Mouse (Mus musculus): ENCODE measurements around the gene Dpp10.

Dpp10 gene

DNA sequence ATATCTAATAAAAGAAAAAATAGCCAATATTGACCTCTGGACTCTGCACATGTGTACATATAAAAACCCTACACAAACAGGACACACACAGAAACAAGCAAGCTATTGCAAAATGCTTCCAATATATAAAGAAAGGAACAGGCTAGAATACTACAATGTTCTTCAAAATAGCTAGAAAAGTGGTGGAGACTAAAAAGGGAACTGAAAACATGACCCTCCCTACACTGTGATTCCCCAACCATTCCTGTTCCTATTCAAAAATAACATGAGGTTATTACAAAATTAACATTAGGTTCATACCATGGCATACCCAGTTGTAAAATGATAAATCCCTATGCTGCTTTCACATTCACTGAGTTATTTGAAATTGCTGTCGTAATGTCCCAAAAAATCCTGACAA, 125.8 kb downstream of the Dpp10 start:
- DNase-seq (ENCODE audit: low spot score in 2 of 2) = no peak

DNA sequence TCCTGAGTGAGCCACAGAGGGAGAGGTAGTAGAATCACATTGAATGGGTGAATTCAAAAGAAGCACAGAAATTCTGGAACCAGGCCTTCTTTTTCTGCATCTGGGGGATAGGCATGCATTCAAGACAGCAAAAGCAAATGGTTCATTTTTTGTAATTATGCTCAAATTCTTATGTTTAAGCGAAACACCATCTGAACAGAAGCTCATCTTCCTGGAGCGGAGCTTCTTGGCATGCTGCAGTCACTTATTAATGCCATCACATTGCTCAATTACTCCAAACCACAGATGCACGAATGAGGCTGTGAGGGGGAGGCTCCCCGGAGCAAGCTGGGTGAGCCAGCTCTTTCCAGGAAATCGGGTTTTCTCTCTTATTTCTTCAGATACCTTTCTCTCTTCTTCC, 142.7 kb downstream of the Dpp10 start:
- no peak for DNase-seq (ENCODE audit: low spot score in 2 of 2)

DNA sequence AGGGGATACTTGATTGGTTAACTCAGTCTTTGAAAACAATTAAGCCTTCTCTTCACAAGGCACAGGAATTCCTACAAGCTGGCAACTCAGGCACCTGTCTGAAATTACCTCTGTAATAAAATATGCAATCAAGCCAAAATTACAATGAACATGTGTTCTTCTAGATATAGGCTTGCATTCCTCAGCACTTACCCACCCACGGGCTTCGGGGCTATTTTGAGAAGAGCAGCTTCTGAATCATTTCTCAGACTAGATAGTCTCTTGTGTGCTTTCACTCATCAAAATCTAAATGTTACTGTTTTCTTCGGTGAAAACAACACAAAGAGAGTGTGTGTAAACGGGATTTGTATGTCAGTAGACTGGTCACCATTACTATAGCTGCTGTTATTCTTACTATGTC, 144.1 kb downstream of the Dpp10 start:
- no peak for DNase-seq (ENCODE audit: low spot score in 2 of 2)

DNA sequence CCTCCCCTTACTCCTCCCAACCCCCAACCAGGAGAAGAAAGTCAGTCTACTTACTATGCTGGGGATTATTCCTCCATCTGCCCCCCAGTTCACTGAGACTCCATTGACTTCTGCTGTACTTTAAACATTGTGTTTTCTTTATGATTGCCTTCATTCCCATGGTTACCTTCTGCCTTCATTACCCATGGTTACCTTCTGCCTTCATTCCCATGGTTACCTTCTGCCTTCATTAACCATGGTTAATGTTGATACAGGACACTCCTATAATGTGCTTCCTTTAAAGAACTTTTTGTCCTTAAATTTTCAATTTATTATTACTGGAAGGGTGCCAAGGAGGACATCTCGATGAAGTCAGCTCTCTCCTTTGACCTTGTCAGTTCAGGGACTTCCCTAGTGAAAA, 158.1 kb downstream of the Dpp10 start:
- DNase-seq (ENCODE audit: low spot score in 2 of 2) = no peak

DNA sequence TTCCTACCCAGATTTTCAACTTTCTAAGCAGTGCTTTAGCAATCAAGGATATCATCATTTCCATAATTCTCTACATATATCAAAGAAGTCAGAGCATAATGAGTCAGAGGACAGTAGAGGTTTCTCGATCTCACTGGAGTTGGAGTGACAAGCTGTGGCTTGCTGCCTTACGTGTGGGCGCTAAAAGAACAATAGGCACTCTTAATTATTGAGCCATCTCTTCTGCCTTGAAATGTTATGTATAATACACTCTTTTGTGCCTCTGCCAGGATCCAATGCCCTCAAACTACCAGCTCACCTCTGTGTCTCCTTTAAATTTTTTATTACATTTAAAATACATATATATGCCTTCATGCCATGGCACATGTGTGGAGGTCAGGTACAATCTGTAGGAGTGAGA, 198.5 kb downstream of the Dpp10 start:
- no peak for DNase-seq (ENCODE audit: low spot score in 2 of 2)

DNA sequence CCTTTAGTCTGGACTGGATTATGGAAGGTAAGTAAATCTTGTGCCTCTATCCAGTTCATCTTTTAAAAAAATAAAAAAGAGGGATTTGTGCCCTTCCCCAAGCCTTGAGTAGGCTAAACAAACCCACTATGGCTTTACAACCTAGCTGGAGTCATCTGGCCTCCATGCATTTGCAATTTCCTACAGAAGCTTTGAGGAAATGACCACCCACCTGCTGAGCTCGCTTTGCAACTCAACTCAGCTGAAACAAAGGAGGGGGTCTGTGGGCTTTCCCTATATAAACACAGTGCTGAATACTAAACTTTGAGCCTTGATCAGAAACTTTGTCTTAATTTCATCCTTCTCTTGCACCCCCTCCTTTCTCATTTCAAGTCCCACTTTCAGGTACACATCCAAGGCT, 244.2 kb downstream of the Dpp10 start:
- no peak for DNase-seq (ENCODE audit: low spot score in 2 of 2)

DNA sequence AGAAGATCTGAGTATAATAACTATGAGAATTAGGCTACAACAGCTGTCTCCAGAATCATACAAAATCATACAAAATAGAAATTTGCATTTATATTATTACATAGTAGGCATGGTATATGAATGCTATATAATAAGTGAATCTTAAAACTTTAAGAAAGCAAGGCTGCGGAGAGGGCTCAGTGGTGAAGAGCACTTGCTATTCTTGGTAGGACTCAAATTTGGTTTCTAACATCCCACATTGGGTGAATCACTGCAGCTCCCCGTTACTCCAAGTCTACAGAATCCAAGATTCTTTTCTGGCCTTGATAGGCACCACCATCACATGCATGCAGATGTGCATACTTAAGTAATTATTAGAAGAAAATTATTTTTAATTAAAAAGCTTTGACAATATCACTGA, 279.8 kb downstream of the Dpp10 start:
- no peak for DNase-seq (ENCODE audit: low spot score in 2 of 2)

DNA sequence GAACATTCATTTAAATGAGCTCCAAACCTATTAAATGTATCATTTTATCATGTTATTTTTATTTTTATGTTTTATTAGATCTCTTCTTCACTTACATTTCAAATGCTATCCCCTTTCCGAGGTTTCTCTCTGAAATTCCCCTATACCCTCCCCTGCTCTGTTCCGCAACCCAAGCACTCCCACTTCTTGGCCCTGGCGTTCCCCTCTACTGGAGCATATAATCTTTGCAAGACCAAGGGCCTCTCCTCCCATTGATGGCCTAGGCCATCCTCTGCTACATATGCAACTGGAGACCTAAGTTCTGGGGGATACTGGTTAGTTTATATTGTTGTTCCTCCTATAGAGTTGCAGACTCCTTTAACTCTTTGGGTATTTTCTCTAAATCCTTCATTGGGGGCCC, 283.1 kb downstream of the Dpp10 start:
- no peak for DNase-seq (ENCODE audit: low spot score in 2 of 2)

DNA sequence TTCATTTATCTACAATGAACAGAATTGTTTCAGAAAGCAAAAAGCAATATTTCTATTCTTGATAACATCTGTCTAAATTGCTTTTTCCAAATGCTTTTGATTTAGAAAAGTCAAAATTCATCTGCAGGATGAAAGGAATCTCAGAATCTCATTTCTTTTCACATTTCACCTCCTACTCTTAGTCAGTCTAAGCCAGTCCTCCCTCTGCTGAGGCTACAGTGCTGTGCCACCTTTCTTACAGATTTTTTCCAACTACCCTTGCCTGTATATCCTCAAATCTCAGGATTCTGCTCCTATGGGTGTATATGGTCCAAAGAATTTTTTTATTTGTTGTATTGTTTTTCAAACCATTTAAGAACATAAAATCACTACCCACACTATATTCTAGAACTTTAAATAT, 289.3 kb downstream of the Dpp10 start:
- DNase-seq (ENCODE audit: low spot score in 2 of 2) = no peak

DNA sequence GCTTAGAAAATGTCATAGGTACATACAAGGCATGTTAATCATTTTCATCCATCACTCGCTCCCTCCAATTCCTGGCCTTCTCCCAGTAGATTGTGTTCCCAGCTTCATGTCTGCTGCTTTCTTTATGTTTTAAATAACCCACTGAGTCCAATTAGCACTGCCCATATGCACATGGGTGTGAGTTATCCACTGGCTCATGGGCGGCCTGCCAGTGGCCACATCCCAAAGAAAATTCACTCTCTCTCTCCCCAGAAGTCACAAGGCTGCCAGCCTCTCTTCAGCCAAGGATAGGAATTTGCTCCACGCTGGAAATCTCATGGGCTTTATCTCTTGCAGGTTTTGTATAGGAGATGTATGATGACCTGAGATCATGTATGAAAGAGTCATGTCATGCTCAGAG, 338.1 kb downstream of the Dpp10 start:
- DNase-seq (ENCODE audit: low spot score in 2 of 2) = no peak

DNA sequence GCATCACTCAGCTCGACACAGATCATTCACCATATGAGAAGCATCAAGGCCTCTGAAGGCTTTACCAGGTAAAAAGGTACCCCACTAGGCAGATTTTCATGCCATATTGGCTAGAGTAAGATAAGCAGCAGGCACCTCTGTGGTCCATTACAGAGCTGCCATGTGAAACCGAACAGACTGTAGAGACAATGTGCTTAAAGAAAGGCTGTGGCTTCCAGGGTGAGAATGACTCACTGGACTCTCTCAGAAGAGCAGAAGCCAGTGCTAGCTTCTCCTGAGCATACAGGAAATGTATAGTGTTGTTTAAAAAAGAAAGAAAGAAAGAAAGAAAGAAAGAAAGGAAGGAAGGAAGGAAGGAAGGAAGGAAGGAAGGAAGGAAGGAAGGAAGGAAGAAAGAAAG, 386.9 kb downstream of the Dpp10 start:
- no peak for DNase-seq (ENCODE audit: low spot score in 2 of 2)

DNA sequence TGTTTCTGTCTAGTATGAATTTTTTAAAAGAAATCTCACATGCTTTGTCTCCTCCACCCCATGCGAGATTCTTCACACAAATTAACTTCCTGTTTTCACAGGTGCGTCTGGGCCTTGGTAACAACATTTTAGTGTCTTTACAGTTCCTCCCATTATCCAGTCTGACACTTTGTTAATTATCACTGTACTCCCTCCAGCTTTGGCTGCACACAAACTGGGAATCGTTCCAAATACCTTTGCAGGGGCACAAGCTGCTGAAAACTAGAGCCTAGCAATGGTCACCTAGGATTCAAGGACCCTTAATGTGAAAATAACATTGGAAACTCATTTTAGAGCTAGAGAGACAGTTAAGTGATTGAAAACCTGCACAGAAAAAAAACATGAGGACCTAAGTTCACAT, 388.8 kb downstream of the Dpp10 start:
- no peak for DNase-seq (ENCODE audit: low spot score in 2 of 2)

DNA sequence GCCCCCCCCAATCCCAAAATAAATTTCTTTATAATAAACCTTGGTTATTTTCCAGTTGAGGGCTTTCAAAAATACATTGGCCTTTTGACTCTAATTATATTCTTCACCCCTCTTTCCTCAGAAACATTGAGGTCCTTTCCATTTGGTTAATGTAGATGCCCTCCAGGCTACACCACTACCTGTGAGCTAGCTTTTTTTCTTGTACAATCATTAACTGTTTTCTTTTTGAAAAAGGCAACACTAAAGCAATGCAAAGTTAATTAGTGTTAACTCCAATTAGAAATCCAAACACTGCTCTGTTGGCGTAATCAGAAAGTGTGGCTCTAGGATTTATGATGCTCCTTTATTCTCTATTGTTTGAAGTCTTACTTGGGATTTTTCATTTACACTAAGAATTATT, 407.5 kb downstream of the Dpp10 start:
- no peak for DNase-seq (ENCODE audit: low spot score in 2 of 2)

DNA sequence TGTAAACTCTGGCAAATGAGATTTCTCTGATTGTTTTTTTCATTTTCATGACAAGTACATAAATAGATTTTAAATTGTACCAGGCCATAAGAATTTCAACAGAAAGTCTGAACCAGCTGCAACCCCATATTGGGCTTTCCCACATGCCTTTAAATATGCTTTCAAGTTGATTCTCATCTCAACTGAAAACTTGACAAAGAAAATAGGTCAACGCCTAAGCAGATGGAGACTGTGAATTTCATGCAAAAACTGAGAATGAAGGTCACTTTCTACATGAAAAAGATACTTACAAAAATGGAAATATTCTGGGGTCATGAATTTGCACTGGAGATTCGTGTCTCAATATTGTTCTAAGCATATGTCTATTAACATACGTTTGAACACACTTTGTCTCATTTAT, 417.1 kb downstream of the Dpp10 start:
- no peak for DNase-seq (ENCODE audit: low spot score in 2 of 2)

DNA sequence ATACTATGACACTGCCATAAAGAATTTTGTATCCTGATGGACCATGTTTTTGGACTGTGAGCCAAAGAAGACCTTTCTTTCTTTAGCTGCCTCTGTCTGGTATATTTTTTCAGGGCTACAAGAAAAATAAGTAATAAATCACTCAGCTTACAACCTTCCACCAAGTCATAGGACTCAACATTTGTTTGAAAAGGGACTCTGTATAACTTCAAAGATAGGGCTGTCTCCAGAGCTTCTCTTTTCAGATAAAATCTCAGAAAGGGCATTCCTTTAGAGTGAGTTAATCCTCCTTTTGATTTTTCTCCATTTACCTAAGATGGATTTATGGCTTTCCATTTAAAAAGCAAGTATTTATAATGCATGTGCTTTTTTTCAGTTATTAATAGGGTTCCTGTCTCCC, 460.5 kb downstream of the Dpp10 start:
- DNase-seq (ENCODE audit: low spot score in 2 of 2) = no peak

DNA sequence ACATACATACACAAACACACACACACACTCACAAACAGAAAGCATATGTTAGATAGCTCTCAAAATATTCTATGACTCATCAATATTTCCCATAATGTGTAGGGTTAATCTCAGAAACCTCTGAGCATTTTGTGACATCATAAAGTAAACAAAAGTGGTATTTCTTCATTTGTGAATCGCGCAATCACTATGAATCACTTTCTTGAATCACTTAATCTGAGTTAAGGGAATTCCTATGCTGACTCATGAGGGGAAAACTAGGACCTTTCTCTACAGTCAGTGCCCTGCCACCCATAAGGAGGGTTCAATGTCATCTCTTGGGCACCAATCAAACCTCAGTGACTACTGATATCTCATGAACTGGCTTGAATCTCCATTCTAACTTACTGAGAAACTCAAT, 465.2 kb downstream of the Dpp10 start:
- DNase-seq (ENCODE audit: low spot score in 2 of 2) = no peak

DNA sequence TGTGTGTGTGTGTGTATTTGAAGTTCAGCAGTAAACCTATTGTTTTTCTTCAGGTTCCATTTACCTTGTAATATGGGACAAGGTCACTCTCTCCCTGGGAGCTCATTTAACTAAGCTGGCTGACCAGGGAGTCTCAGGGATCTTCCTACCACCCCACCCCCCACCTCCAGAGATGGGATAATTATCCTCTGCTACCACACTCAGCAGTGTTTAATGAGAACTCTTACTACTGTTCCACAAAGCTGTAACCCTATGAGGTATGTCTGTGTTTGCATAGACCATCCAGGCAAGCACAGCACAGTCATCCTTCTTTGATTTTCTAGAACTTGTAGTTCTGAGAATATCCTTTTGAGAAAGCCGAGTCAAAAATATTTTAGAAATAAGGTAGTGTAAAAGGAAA, 471.6 kb downstream of the Dpp10 start:
- DNase-seq (ENCODE audit: low spot score in 2 of 2) = no peak

DNA sequence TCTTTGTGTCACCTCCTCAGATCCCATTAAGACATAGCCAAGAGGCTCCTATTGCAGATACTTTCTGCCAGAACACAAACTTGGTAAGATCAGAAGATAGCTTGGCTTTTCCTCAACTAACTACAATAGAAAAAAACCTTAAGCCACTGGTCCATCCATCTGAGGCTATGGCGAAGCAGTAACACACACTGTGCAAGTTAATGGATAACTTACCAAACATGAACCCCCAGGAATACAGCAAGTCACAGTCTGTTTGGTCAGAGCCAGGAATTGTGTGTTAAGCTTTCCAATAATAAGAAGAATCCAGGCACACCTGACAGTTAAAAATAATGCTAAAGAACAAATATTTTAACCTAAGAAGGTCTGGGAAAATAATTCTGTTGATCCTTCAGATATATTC, 502.9 kb downstream of the Dpp10 start:
- DNase-seq (ENCODE audit: low spot score in 2 of 2) = no peak

DNA sequence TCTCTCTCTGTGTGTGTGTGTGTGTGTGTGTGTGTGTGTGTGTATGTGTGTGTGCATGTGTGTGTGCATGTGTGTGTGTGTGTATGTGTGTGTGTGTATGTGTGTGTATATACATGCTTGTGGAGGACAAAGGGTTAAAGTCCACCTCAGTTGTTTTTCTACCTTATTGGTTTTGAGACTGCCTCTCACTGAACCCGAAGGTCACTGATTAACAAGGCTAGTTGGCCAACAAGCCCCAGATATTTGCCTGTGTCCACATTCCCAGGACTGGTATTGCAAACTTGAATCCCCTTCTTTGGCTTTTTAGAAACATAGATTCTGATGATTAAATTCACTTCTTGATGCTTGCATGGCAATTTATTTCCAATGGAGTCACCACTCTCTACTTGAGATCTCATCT, 577.6 kb downstream of the Dpp10 start:
- no peak for DNase-seq (ENCODE audit: low spot score in 2 of 2)

DNA sequence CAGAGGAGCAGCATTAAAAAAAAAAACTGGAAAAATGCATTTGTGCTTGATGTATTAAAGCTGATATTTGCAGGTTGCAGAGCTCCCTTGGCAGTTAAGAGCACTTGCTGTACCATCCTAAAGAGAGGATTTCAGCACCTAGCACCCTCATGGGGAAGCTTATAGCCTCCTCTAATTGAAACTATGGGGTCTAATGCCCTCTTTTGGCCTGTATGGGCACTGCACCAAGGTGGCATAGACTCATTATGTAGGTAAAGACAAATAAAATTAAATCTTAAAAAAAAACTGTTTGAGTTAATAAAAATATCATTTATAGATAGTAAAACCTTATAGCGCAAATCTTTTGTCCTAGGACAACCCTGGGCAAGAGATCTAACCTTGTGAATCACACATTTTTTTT, 631.2 kb downstream of the Dpp10 start:
- no peak for DNase-seq (ENCODE audit: low spot score in 2 of 2)

DNA sequence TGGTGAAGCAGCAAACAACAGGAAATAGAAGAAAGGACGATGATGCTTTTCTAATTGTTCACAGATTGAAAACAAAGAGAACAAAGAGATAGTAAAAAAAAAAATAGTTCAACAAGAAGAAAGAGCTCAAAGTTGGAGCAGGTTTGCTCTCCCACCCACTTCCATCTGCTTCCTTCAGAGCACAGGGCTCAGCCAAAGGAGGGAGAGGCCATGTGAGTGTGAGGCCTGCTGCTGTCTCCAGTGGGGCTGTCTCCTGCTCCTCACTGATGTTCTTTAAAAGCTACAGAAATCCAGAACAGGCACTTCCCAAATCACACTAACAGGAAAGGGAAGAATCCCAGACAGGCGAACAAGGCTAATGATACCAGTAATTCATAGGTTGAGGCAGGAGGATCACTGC, 694.1 kb downstream of the Dpp10 start:
- no peak for DNase-seq (ENCODE audit: low spot score in 2 of 2)

DNA sequence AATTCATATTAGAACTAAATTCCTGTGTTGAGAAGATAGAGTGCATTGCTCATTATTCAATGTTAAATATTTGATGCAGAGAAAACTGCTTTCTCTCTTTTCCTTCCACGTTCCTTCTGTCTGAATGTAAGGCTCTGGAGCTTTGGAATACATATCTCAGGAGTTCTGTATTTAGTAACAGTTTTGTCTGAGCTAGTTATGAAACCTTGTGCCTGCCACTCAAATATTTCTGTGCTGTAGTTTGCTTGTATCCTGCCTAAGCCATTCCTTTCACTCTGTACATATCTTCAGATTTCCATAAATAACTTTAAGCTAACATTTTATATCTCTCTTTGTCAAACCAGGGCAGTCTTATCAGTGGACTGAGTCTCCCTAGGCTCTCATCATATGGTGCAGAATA, 707.5 kb downstream of the Dpp10 start:
- no peak for DNase-seq (ENCODE audit: low spot score in 2 of 2)

DNA sequence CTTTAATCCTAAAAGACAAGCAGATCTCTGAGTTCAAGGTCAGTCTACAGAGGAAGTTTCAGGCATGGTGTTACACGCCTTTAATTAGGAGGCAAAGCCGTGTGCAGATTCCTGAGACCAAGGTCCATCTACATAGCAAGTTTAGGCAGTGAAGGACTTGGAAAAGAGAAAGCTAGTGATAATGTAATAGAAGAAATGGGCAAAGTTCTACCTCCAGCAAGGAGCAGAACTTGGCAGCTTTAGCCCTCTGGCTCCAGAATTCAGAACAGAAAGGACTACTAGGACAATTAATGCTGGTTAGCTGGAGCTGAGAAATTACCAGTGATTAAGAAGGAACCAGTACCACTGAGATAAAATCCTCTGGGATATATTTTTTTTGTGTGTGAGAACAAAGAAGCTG, 728.5 kb downstream of the Dpp10 start:
- no peak for DNase-seq (ENCODE audit: low spot score in 2 of 2)
